ENCODE assay signal across 7 mouse cellular contexts in genomic region chr19:32386556-32387402, GRCm38 (mm10). TPM values are rescaled to one million over a fixed set of nuclear protein-coding genes. Genes with fewer than 3 reads are reported as not detected.
A peak's percentile ranks its signal among the peaks of the same experiment; 100 is the strongest.
DNase-seq lines count a peak whose midpoint lies in the region; ATAC-seq and TF ChIP-seq lines count a peak whose summit lies in the region.

No protein-coding gene starts in this region.

- no peak overlapping the region for H3K27ac ChIP-seq in forebrain, embryonic 14.5 days (ENCODE audit: low read depth, low read length)
- peak overlapping the region; percentile 98; the same call in 1 of the 2 replicates for H3K27ac ChIP-seq in hindbrain, embryonic 10.5 days
- no peak overlapping the region for H3K27ac ChIP-seq in stomach, embryonic 14.5 days (ENCODE audit: low read length)

- no peaks in the 10 kb centered on the region for H3K9me3 ChIP-seq in G1E (replicated peaks)
- no peaks in the 10 kb centered on the region for H3K9me3 ChIP-seq in forebrain, embryonic 14.5 days (replicated peaks; ENCODE audit: control insufficient read depth, low read length)
- no peaks in the 10 kb centered on the region for H3K9me3 ChIP-seq in hindbrain, embryonic 10.5 days
- H3K9me3 ChIP-seq in stomach, embryonic 14.5 days (ENCODE audit: control insufficient read depth, low read depth, low read length) = no peaks in the 10 kb centered on the region

- peaks cover 24% of the 10 kb centered on the region for H3K36me3 ChIP-seq in G1E (replicated peaks)
- H3K36me3 ChIP-seq in forebrain, embryonic 14.5 days (ENCODE audit: control insufficient read depth, insufficient read depth, low read length) = no peaks in the 10 kb centered on the region
- peaks cover 11% of the 10 kb centered on the region for H3K36me3 ChIP-seq in hindbrain, embryonic 10.5 days
- no peaks in the 10 kb centered on the region for H3K36me3 ChIP-seq in stomach, embryonic 14.5 days (ENCODE audit: control insufficient read depth, insufficient read depth, low read length)

- H3K9ac ChIP-seq in forebrain, embryonic 14.5 days (ENCODE audit: low read length) = peak overlapping the region; percentile 77
- H3K9ac ChIP-seq in stomach, embryonic 14.5 days (replicated peaks; ENCODE audit: low read depth, low read length) = peak overlapping the region; percentile 79

- no peak for TF ChIP-seq CTCF in G1E (IDR thresholded peaks at IDR 0.05; ENCODE audit: low read depth, low read length)

- H3K4me2 ChIP-seq in forebrain, embryonic 14.5 days (ENCODE audit: low read length) = peak overlapping the region; percentile 87
- peak overlapping the region; percentile 96 for H3K4me2 ChIP-seq in stomach, embryonic 14.5 days (replicated peaks; ENCODE audit: low read depth, low read length)

- ATAC-seq in G1E (ENCODE audit: extremely low read depth, insufficient number of reproducible peaks, low FRiP score, poor library complexity, severe bottlenecking) = no peak
- no peak for ATAC-seq in forebrain, embryonic 14.5 days
- no peak for ATAC-seq in stomach, embryonic 14.5 days (ENCODE audit: insufficient number of reproducible peaks, insufficient read depth, low FRiP score, low read depth)

- H3K4me1 ChIP-seq in G1E (ENCODE audit: insufficient read depth, low read depth, low read length) = peaks cover 57% of the 10 kb centered on the region
- H3K4me1 ChIP-seq in forebrain, embryonic 14.5 days (ENCODE audit: control insufficient read depth, insufficient read depth, low read length) = peaks cover 11% of the 10 kb centered on the region; the same call in 1 of the 2 replicates
- H3K4me1 ChIP-seq in hindbrain, embryonic 10.5 days (replicated peaks) = peaks cover 28% of the 10 kb centered on the region
- peaks cover 9% of the 10 kb centered on the region; the same call in 1 of the 2 replicates for H3K4me1 ChIP-seq in stomach, embryonic 14.5 days (ENCODE audit: control insufficient read depth, insufficient read depth, low read length)

- DNase-seq in G1E (ENCODE audit: low spot score) = no peak
- peak; percentile 93 for DNase-seq in adrenal gland, postnatal 14 days
- DNase-seq in forebrain, embryonic 14.5 days (ENCODE audit: low spot score) = peak; percentile 37
- no peak for DNase-seq in hindbrain, embryonic 10.5 days (ENCODE audit: low spot score)
- peak; percentile 24 to 50 for DNase-seq in layer of hippocampus, postnatal 25 days (ENCODE audit: extremely low spot score in 1 of 2, low spot score in 1 of 2)
- DNase-seq in lung, postnatal 4 days = peak; percentile 69 to 76

- H3K4me3 ChIP-seq in G1E (ENCODE audit: low read depth, low read length) = peak overlapping the region; percentile 86
- H3K4me3 ChIP-seq in forebrain, embryonic 14.5 days (ENCODE audit: low read depth, low read length) = peak overlapping the region; percentile 75
- peak overlapping the region; percentile 82 for H3K4me3 ChIP-seq in hindbrain, embryonic 10.5 days
- H3K4me3 ChIP-seq in stomach, embryonic 14.5 days (ENCODE audit: low read depth, low read length) = peak overlapping the region; percentile 84

- no peaks in the 10 kb centered on the region for H3K27me3 ChIP-seq in G1E (ENCODE audit: insufficient read depth, low read length)
- H3K27me3 ChIP-seq in forebrain, embryonic 14.5 days (replicated peaks; ENCODE audit: control insufficient read depth, insufficient read depth, low read length) = peaks cover 3% of the 10 kb centered on the region; the same call in 1 of the 2 replicates
- H3K27me3 ChIP-seq in hindbrain, embryonic 10.5 days (ENCODE audit: insufficient read depth, poor library complexity, severe bottlenecking) = peaks cover 12% of the 10 kb centered on the region; the same call in 1 of the 2 replicates
- no peaks in the 10 kb centered on the region for H3K27me3 ChIP-seq in stomach, embryonic 14.5 days (ENCODE audit: control insufficient read depth, insufficient read depth, low read length)

- WGBS in forebrain, embryonic 14.5 days = 31% methylated on average over 19 of the region's 19 CpGs
- 28% methylated on average over 19 of the region's 19 CpGs for WGBS in hindbrain, embryonic 10.5 days
- 19% methylated on average over 19 of the region's 19 CpGs for WGBS in stomach, embryonic 14.5 days

RNA-seq across cellular contexts. Expression of gene Sgms1, which starts 2.7 kb away (rescaled TPM):
- 91.0 and 104 TPM in 2 replicates for total RNA-seq in G1E (2014; fragmentation: Nextera tagmentation)
- 51.1 and 61.2 TPM in 2 replicates for total RNA-seq in G1E (2017)
- 14.1 and 14.5 TPM in 2 replicates for polyA plus RNA-seq in G1E (2012)
- total RNA-seq in adrenal gland, postnatal 14 days (2021) = 62.6 and 75.9 TPM in 2 replicates
- 5.9 and 10.1 TPM in 2 replicates for polyA plus RNA-seq in forebrain, embryonic 14.5 days (2014; fragmentation: Nextera tagmentation; extraction: Ambion mirVana)
- polyA plus RNA-seq in hindbrain, embryonic 10.5 days (2016; fragmentation: Nextera tagmentation; extraction: Ambion mirVana) = 13.9 and 14.4 TPM in 2 replicates
- total RNA-seq in layer of hippocampus, postnatal 25 days (2021) = 10 to 100 TPM; 37.0 to 45.7 TPM
- 50.9 and 51.2 TPM in 2 replicates for polyA plus RNA-seq in stomach, embryonic 14.5 days (2014; fragmentation: Nextera tagmentation; extraction: Ambion mirVana)

Comparison
In these comparisons a context has a peak if more than half of its experiments do, and no peak if none do; other contexts are left out.
1. DNase-seq: peak in adrenal gland, postnatal 14 days (single experiment), forebrain, embryonic 14.5 days (single experiment), layer of hippocampus, postnatal 25 days (2 of 2) and lung, postnatal 4 days (2 of 2); none in G1E (single experiment) and hindbrain, embryonic 10.5 days (single experiment).
2. Peak in every context shown above with its lines, with median percentiles within 50 percentile points of each other: H3K4me3 ChIP-seq.